Mouse (Mus musculus) yolk sac, embryonic 10.5 days (tissue): ENCODE data around the gene B3gat2.

ENCODE experiments used
- DNase-seq: peaks from one replicate; pipeline ENCODE4 v3.0.0-alpha.2; 2017; ENCODE audit warnings: low spot score

The B3gat2 gene

DNA sequence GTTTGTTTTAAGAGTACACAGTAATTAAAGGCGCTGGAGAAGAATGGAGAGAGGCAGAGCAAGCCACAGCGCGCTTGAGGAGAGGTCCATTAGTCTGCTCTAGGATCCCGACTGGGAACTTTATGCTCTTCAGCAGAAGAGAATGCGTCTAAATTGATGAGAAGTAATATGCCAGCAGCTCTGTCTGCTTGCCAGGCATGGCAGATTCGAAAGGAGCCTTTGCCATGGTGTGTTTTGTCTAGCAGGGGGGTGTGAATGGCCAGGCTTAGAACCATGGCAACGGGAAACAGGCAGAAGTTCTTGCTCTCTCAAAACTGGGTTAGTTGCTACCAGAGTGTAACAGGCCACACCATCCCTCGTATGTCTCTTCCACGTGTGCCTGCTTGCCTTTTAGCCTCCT is 73.3 kb downstream of the B3gat2 start:
- no peak for DNase-seq

DNA sequence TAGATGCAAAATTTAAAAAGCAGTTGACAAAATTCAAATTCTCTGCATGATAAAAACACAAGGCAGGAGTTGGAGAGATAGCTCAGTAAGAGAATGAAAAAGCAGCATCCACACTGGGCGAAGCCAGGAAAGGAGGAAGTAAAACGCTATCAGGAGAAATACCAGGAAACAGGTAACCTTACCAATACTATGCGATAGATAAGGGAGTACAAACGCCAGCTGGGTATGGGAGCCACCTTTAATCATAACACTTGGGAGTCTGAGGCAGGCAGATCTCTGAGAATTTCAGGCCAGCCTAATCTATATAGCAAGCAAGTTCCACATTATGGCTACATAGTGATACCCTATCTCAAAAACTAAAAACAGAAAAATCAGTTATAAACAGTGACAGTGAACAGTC is 75.1 kb downstream of the B3gat2 start:
- DNase-seq: no peak

DNA sequence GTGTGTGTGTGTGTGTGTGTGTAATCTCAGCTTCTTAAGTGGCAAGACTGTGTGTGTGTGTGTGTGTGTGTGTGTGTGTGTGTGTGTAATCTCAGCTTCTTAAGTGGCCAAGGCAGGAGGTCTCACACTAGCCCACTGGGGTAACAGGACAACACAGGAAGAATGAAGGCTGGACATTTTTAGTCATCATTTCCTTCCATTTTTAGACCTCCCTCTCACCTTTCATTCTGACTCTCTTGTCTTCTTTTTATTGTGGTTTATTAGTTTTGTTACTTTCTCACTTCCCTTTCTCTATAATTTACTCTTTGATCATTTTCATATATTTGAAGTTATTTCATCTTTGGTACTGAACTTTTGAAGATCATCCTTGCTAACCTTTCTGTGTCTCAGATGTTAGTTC is 79.4 kb downstream of the B3gat2 start:
- no peak for DNase-seq

DNA sequence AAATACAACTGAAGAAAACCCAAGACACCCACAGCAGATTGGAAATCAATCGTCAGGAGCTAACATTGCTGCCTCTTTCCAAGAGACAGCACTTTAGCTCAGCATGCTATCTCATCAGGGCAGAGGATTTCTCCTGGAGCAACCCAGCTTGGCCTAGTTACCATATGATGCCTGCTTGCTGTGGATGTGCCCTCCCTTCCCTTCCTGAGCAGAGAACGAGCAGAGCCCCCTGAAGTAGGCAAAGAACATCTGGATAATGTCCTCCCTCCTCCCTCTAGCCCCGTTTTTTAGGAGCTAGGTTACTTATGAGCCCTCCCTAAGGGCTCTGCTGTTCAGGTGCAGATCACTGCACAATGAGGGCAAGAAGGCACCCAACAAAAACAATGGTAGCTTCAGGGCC is 81.1 kb downstream of the B3gat2 start:
- DNase-seq: no peak

DNA sequence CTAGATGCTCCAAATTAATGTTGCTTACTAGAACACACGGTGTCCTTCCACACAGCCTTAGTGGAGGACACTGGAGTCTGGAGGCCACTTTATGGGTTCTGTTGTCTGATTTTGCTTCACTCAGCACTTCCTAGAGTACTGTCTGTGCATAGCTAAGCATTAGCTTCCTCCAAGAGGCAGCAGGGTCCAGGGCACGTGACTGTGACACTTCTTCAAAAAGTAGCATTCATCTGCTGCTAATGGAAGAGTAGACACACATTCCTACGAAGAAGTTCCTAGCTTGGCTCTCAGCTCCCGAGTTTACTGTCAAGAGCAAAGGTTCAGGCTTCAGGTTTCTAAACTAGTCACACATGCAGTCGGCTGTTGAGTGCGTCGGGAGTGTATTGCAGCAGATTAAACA is 82.2 kb downstream of the B3gat2 start:
- DNase-seq: no peak

DNA sequence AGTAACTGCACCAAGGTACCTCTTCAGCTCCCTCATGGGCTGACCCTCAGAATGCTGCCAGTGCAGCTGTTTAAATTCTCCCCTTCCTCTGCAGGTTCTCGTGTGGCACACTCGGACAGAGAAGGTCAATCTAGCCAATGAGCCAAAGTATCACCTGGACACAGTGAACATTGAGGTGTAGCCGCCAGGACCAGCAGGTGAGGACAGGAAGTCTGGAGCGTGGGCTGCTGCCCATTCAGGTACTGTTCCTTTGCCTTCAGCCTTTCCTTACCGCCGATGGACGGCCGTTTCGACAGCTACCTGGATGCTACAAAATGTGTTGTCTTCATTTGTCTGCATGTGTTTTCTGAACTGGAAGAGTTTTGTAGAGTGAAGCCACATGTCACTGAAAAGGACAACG is 83.5 kb downstream of the B3gat2 start:
- no peak for DNase-seq

DNA sequence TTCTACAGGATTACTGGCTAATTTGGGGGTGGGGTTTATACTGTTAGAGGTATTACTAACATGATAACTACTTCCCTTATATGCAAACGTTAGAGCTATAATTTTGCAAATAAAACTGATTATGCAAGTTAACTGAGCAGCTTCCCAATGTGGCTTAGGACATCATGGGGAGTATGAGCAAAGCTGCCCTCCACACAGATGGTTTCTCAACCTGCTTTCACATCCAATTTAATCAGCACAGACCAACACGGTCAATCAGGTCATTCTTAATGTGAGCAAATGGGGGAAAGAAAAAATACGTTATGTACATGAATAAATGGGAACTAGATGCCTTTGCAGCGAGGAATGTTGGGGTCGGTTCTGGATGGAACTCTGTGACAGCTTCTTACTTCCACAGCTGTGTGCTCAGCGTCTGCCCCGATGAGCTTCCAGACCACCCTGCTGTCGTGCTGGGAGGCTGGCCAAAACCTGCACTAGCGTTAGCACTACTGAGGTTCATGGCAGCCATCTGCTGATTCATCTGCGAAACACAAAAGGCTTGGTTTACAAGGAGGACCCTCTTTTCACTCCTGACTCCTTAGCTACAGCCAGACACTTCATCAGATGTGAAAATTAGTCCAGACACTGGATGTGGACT is 84.6 kb downstream of the B3gat2 start:
- DNase-seq: no peak

DNA sequence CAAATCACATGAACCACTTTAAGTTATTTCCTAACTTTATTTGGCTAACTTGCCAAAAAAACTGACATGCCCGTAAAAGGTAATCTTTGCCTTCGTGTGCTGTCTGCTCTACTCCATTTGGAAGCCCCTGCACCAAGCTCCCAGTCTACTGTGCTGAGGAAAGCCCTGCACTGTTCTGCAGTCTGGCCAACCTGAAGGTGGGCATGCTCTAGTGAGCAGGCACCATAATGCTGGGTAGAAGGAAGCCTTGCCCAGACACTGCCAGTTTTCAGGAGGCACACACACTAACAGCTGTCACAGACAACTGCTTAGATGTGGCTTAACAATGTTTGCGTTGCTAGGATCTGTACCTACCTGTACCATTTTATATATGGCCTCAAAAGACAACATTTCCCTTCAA is 94.1 kb downstream of the B3gat2 start:
- no peak for DNase-seq

DNA sequence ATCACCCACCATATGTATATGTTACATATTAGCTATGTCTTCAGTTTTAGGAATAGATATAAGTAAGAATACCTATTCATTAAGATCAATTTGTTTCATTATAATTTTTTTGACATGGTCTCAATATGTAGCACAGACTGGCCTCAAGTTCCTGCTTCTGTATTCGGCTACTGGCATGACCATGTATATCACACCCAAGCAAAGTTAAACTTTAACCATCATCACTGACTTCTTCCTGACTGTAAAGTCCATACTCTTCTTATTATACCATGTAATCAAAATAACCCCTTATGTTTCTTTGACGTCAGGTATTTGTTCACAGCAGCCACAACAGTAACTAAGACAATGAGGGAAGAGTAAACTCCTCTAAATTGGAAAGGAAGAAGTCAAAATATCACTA is 99.4 kb downstream of the B3gat2 start:
- DNase-seq: no peak

DNA sequence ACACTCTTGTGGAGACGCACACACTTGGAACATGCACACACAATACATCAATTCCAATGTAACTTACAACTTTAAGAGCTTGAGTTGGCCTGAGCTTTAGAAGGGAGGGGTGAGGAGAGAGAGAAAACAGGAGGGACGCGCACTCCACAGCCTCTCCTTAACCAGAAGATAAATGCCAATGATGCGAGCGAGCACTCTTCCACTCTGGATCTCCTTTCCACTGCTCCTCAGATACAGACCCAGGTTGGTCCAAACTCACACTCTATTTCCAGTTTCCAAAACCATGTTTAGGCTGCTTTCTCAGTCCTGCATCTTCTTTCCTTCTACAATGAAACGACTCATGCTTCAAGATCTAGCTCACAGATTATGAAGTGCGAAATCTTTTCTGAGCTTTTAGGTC is 104.0 kb downstream of the B3gat2 start:
- DNase-seq: no peak

DNA sequence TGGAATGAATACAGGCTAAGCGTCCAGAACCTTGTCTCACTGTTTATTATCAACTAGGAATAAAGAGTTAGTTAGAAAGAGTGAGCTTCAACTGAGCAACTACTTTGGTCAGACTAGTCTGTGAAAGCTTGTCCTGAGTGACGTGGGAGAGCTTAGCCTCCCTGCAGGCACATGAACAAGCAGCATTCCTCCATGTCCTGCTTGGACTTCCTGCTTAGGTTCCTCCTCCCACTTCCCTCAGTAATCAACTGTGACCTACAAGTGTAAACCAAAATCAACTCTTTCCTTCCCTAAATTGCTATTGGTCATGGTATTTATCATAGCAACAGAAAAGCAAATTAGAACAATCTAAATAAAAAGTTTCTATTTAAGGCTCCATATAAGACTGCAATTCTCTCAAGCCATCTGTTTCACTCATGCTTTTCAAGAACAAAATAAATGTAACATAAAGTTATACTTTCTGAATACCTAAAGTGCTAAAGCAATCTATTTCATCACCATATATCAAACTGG is 105.9 kb downstream of the B3gat2 start:
- no peak for DNase-seq

DNA sequence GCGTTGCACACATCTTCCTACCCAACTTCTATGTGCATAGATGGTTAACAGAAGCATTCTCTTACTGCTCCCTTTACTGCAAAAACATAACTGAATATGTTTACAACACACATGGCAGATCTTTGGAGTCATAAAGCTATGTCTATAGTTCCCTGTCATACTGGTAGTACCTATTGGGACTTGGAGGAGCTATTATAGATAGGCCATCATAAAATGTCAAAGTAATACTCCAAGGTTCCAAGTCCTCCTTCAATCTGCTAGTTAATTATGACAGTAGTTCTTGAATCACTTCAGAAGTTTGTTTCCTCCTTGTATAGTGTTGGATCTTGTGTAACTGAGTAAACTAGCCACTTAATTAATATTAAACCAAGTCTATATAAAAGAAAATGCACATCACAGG is 110.6 kb downstream of the B3gat2 start:
- DNase-seq: no peak

DNA sequence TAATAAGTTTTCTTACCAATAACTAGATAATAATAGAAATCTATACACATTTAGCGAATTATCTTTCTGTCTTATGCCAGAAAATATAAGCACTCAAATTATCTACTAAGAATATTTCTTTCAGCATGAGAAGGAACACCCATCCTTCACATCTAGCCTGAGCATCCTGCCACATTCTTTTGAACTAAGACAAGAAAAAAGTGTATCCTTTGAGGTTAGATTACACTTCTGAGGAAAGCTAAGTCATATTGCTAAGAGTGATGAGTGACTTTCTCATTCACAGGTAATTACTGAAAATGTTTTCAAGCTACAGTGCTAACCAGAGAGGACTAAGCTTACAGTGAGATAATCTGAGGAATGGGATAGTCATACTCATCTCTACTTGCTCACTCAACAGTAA is 121.1 kb downstream of the B3gat2 start:
- no peak for DNase-seq

DNA sequence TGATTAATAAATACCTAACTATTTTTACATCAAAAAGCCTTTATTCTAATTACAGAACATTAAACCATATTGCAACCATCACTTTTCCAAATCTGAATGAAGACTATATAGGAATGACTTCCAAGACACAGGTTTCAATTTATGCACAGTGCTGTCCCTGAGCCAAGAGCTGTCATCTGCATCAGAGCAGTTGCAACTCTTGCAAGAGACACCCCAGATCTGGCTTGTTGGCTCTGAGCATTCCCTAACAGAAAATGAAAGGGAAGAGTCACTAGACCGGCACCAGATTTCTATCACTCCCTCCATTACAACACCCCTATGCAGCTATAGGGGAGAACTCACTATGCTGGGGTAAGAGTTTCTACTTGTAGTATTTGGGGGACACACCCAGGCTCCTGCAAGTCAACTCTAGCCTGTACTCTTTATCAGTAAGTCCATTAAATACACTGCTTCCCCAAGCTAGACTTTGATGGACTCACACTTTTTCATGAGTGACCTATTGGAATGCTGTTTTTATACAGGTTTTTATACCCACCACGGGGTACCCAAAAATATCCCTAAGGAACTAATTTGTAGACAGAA is 122.6 kb downstream of the B3gat2 start:
- DNase-seq: no peak

DNA sequence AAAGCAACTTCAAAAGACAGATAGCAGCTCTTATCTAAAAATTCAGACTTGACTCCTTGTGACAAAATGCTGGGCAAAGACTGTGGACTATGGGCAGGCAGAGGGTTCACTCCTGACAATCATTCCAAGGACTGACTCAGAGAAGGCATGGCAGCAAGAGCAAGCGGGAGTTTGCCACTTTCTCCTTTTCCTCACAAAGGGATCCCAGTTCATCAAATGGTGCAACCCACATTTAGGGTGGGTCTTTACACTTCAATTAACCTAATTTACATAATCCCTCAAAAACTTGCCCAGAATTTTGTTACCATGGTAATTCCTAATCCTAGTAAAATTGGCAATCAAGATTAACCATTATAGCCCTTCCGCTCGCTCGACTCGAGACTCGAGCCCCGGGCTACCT is 123.4 kb downstream of the B3gat2 start:
- no peak for DNase-seq

DNA sequence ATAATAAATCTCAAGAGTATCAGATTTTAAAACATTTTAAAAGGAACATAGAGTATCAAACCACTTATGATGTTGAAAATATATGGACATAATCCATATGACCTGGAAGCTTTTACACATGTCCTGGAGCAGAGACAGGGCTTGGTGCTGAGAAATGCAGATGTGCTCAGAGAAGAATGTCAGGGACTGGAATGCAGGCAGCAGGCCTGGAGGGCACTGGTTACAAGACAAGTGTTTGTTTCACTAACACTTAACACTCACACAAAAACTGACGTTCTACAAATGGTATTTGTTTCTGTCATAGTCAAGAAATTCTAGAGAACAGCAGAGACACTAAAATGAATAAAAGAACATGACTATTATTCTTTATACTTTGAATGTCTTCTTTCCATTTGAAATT is 130.5 kb downstream of the B3gat2 start:
- no peak for DNase-seq
